Mouse (Mus musculus) liver, embryonic 11.5 days (tissue): Measurements from ENCODE around the gene Olfr491. TPM values are rescaled to one million over a fixed set of nuclear protein-coding genes. Genes with fewer than 3 reads are reported as not detected.

Source experiments
- ATAC-seq: fragments of 200-750 bp; cut with Nextera tagmentation; replicated peaks from 2 replicates; pipeline ENCODE4 v1.8.0; 2017; ENCODE audit warnings: moderate number of reproducible peaks, mild to moderate bottlenecking, moderate TSS enrichment, moderate library complexity; ENCODE audit not compliant: low FRiP score
- DNase-seq: peaks from one replicate; pipeline ENCODE4 v3.0.0-alpha.2; 2017; ENCODE audit warnings: low spot score
- H3K27ac ChIP-seq: fragments of 300-500 bp; sonication (generic); 2 replicates; pipeline ENCODE4 v1.5.1; 2014; ENCODE audit warnings: mild to moderate bottlenecking, low read depth, low read length, control low read depth
- H3K27me3 ChIP-seq: fragments of 300-500 bp; sonication (generic); replicated peaks from 2 replicates; pipeline ENCODE4 v1.6.1; 2014; ENCODE audit warnings: low read length, mixed read lengths; ENCODE audit not compliant: control insufficient read depth, insufficient read depth
- H3K36me3 ChIP-seq: fragments of 300-500 bp; sonication (generic); 2 replicates; pipeline ENCODE4 v1.6.1; 2014; ENCODE audit warnings: mild to moderate bottlenecking, low read length, moderate library complexity, mixed read lengths; ENCODE audit not compliant: control insufficient read depth, insufficient read depth
- H3K4me1 ChIP-seq: fragments of 300-500 bp; sonication (generic); replicated peaks from 2 replicates; pipeline ENCODE4 v1.6.1; 2014; ENCODE audit warnings: low read length, mixed read lengths; ENCODE audit not compliant: control insufficient read depth, insufficient read depth
- H3K4me2 ChIP-seq: fragments of 300-500 bp; sonication (generic); 2 replicates; pipeline ENCODE4 v1.6.1; 2014; ENCODE audit warnings: mild to moderate bottlenecking, control low read depth, moderate library complexity
- H3K4me3 ChIP-seq: fragments of 300-500 bp; sonication (generic); 2 replicates; pipeline ENCODE4 v1.5.1; 2014; ENCODE audit warnings: low read depth, low read length, control low read depth
- H3K9ac ChIP-seq: fragments of 300-500 bp; sonication (generic); 2 replicates; pipeline ENCODE4 v1.6.1; 2014; ENCODE audit warnings: low read depth, low read length, control low read depth
- H3K9me3 ChIP-seq: fragments of 300-500 bp; sonication (generic); 2 replicates; pipeline ENCODE4 v1.6.1; 2016; ENCODE audit warnings: low read length, inconsistent platforms, mixed read lengths; ENCODE audit not compliant: control insufficient read depth
- WGBS: fragments of 180-500 bp; shearing (Covaris S2); extraction: QIAGEN DNeasy Blood & Tissue Kit; methylation state at CpG from one replicate; pipeline ENCODE4 v1.1.7; 2014; 5-methylcytosine and 5-hydroxymethylcytosine counted together
- polyA plus RNA-seq: library from polyadenylated mRNA; unstranded; fragments of >200 nt; fragmentation: Nextera tagmentation; extraction: Ambion mirVana; gene quantifications from 2 replicates; pipeline ENCODE4 v1.2.1, GENCODE M21; 2014

The Olfr491 gene
- polyA plus RNA-seq, result not detected in 2 replicates

GRCm38 (mm10) chr7:108313151-108313550 is at the start of gene Olfr491:
Gene Olfr491, plus strand, starts transcription at chr7:108313451.
- no peak within 1 kb of the TSS for H3K4me2 ChIP-seq

DNA sequence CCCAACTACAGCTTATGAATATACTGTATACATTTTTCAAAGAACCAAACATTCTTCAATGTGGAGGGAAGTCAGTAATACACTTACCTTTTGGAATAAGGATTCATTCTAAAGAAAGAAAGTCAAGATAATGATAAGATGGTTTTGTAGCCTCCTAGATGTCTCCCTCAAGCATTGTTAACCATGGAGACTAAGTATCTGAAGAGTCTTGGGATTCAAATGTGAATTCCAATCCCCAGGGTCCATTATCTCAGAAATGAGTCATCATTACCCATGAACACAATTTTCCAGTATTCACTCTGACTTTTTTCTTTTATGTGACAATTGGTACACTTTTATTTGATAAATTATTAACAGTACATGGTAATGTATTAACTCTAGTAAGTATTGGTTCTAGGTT is 24.4 kb upstream of the Olfr491 start, which contains the start of gene Olfr490:
Gene Olfr490 (minus strand): TSS at position 101 of the 400 bp plus-strand sequence.
- Histone ChIP-seq H3K27me3 (no peaks in the 10 kb centered on the region), H3K4me2 (no peak within 1 kb of the TSS), H3K36me3 (no peaks in the 10 kb centered on the region), H3K9ac (no peak within 1 kb of the TSS), H3K4me3 (no peak within 1 kb of the TSS), H3K27ac (no peak within 1 kb of the TSS), H3K9me3 (no peaks in the 10 kb centered on the region), H3K4me1 (no peaks in the 10 kb centered on the region)
- no peak for ATAC-seq
- DNase-seq, result no peak

More at GRCm38 (mm10) chr7:108313151-108313550, at the start of gene Olfr491:
- Histone ChIP-seq H3K4me1 (no peaks in the 10 kb centered on the region), H3K36me3 (no peaks in the 10 kb centered on the region), H3K4me3 (no peak within 1 kb of the TSS), H3K27me3 (no peaks in the 10 kb centered on the region), H3K27ac (no peak within 1 kb of the TSS), H3K9ac (no peak within 1 kb of the TSS), H3K9me3 (no peaks in the 10 kb centered on the region)
- no peak for DNase-seq
- no peak for ATAC-seq
- 59% methylated on average over 1 of the region's 1 CpGs for WGBS

DNA sequence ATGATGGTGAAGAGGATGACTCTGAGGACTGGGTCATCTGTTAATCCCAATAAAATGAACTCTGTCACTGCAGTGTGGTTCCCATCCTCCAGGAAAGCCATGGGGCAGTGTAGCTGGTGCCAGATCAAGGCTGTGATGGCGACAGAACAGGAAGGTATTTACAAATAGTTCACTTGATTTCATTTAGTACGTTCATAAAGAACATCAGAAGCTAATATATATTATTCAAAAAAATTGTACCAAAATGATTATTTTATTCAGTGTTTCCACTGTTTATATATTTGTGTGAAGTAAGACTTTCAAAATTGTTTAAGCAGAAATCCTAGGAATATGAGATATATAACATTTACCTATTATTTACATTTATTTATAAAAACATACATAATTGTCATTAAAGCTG is 10.3 kb downstream of the Olfr491 start, which contains the start of gene Olfr492:
Gene Olfr492 (minus strand): TSS at position 101 of the 400 bp plus-strand sequence.
- WGBS, result 69% methylated on average over 2 of the region's 2 CpGs
- H3K27ac ChIP-seq, result no peak within 1 kb of the TSS
- ATAC-seq (no peak), DNase-seq (no peak)
- no peak within 1 kb of the TSS for H3K4me2 ChIP-seq
- no peak within 1 kb of the TSS for H3K9ac ChIP-seq
- H3K4me3 ChIP-seq, result no peak within 1 kb of the TSS
- no peaks in the 10 kb centered on the region for H3K9me3 ChIP-seq
- no peaks in the 10 kb centered on the region for H3K27me3 ChIP-seq
- H3K4me1 ChIP-seq, result no peaks in the 10 kb centered on the region
- no peaks in the 10 kb centered on the region for H3K36me3 ChIP-seq

- Histone ChIP-seq H3K27ac (no peak within 1 kb of the TSS), H3K4me1 (no peaks in the 10 kb centered on the region), H3K4me3 (no peak within 1 kb of the TSS), H3K4me2 (no peak within 1 kb of the TSS), H3K9ac (no peak within 1 kb of the TSS), H3K36me3 (no peaks in the 10 kb centered on the region), H3K9me3 (no peaks in the 10 kb centered on the region), H3K27me3 (no peaks in the 10 kb centered on the region)
- WGBS, result 50% methylated on average over 1 of the region's 1 CpGs
- DNase-seq (no peak), ATAC-seq (no peak)
Observed at GRCm38 (mm10) chr7:108346879-108347278, 33.6 kb downstream of the Olfr491 start, which contains the start of gene Olfr493. Gene Olfr493, minus strand, starts transcription at chr7:108346979.

GRCm38 (mm10) chr7:108365035-108365434 is 51.8 kb downstream of the Olfr491 start, which contains the start of gene Olfr494:
Gene Olfr494, plus strand, starts transcription at chr7:108365335.
- Histone ChIP-seq H3K4me1 (no peaks in the 10 kb centered on the region), H3K4me3 (no peak within 1 kb of the TSS), H3K4me2 (no peak within 1 kb of the TSS), H3K9ac (no peak within 1 kb of the TSS), H3K9me3 (no peaks in the 10 kb centered on the region), H3K27me3 (no peaks in the 10 kb centered on the region), H3K36me3 (no peaks in the 10 kb centered on the region), H3K27ac (no peak within 1 kb of the TSS)
- WGBS, result 74% methylated on average over 3 of the region's 3 CpGs
- ATAC-seq (no peak), DNase-seq (no peak)

Other genes starting within 250 kb of the Olfr491 start
- not detected in 2 replicates for gene Olfr480, start 246.1 kb upstream of the Olfr491 start, polyA plus RNA-seq
- gene Olfr481, start 233.6 kb upstream of the Olfr491 start, polyA plus RNA-seq, result not detected in 2 replicates
- gene Olfr482, start 215.9 kb upstream of the Olfr491 start, polyA plus RNA-seq, result not detected in 2 replicates
- gene Olfr483, start 212.6 kb upstream of the Olfr491 start, polyA plus RNA-seq, result not detected in 2 replicates
- gene Olfr484, start 186.0 kb upstream of the Olfr491 start, polyA plus RNA-seq, result not detected in 2 replicates
- not detected in 2 replicates for gene Olfr485, start 153.6 kb upstream of the Olfr491 start, polyA plus RNA-seq
- gene Olfr486, start 140.7 kb upstream of the Olfr491 start, polyA plus RNA-seq, result not detected in 2 replicates
- not detected in 2 replicates for gene Olfr487, start 98.8 kb upstream of the Olfr491 start, polyA plus RNA-seq
- gene Olfr488, start 55.1 kb upstream of the Olfr491 start, polyA plus RNA-seq, result not detected in 2 replicates
- not detected in 2 replicates for gene Olfr490, start 24.5 kb upstream of the Olfr491 start, polyA plus RNA-seq
- not detected in 2 replicates for gene Olfr492, start 10.2 kb downstream of the Olfr491 start, polyA plus RNA-seq
- not detected in 2 replicates for gene Olfr493, start 33.5 kb downstream of the Olfr491 start, polyA plus RNA-seq
- not detected in 2 replicates for gene Olfr494, start 51.9 kb downstream of the Olfr491 start, polyA plus RNA-seq
- not detected in 2 replicates for gene Olfr495, start 79.7 kb downstream of the Olfr491 start, polyA plus RNA-seq
- gene Olfr497, start 107.0 kb downstream of the Olfr491 start, polyA plus RNA-seq, result not detected in 2 replicates
- not detected in 2 replicates for gene Olfr498, start 151.9 kb downstream of the Olfr491 start, polyA plus RNA-seq
- not detected in 2 replicates for gene Olfr502, start 211.6 kb downstream of the Olfr491 start, polyA plus RNA-seq
- gene Olfr503, start 231.1 kb downstream of the Olfr491 start, polyA plus RNA-seq, result not detected in 2 replicates